Mouse (Mus musculus): ENCODE data around the gene Card19.

Gene Card19

GRCm38 (mm10) chr13:49215504-49216219, at the start of gene Card19:
Gene Card19 (minus strand): TSS chr13:49216037.
- DNase-seq (ENCODE audit: low spot score in 2 of 2): peak; percentile 84

DNA sequence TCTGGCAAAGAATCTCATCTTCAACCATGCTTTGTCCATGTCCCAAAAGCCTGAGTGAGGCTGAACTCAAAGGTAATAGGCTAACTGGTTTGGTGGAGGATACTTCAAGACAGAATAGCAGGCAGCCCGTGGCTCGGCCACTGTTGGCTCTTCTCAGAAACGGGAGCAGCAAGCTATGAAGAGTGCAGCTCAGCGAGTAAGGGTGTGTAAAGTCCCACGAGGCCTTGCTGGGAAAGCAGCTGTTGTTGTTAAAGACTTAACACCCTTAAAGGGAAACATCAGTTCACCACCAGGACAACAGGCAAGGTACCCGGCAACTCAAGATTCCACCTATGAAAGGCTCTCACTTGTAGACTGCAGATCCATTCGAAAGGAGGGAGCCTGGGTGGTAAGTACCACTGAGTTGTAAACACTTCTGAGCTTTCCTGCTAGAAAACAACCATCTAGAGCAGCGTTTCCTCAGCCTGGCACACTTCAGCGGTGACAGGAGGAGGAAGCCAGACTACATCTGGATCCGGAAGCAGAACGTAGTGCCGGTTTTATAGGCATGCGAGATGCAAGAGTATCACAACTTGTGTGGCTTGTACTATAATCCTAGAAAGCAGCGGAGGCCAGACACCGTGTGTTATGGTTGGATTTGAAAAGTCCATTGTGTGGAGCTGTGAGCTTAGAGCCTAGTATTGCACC, 44.3 kb upstream of the Card19 start:
- no peak for DNase-seq (ENCODE audit: low spot score in 2 of 2)

- no peak for DNase-seq (ENCODE audit: low spot score in 2 of 2)
These were observed 42.0 kb upstream of the Card19 start for GRCm38 (mm10) chr13:49257819-49258313.

DNA sequence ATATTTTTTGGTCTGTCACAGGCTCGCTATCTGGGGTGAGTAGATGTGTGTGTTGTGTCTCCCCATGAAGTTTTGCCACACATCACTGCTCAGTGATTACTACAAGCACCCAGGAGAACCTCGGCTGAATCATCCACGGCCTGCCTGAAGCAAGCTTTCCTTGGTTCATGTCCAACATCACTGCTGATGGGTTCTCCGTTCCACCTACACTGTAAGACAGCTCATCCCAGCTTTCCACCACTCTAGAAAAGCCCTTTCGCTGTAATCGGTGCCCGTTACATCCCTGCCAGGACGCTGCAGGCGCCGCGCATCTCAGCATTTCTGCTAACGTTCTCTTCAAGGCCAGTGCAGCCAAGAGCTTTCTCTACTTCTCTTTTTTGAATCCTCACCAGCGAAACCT, 36.9 kb upstream of the Card19 start:
- peak; percentile 51 to 59 for DNase-seq (ENCODE audit: low spot score in 2 of 2)

DNA sequence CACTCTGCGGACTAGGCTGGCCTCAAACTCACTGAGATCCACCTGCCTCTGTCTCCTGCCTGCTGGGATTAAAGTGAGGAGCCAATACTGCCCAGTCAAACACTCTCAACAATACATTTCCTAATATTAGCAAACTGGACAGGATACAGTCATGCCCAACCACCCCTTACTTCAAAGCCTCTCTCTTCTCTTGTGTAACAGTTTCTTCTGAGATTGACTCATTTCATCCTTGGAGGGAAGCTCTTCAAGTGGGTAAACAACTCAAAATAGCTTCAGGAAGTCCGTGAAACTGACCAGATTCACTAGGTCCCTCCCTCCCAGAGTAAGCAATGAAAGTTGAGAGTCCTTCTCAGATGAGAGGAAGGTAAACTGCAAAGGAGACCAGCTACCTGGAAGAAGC, 36.3 kb upstream of the Card19 start:
- DNase-seq (ENCODE audit: low spot score in 2 of 2): no peak

DNA sequence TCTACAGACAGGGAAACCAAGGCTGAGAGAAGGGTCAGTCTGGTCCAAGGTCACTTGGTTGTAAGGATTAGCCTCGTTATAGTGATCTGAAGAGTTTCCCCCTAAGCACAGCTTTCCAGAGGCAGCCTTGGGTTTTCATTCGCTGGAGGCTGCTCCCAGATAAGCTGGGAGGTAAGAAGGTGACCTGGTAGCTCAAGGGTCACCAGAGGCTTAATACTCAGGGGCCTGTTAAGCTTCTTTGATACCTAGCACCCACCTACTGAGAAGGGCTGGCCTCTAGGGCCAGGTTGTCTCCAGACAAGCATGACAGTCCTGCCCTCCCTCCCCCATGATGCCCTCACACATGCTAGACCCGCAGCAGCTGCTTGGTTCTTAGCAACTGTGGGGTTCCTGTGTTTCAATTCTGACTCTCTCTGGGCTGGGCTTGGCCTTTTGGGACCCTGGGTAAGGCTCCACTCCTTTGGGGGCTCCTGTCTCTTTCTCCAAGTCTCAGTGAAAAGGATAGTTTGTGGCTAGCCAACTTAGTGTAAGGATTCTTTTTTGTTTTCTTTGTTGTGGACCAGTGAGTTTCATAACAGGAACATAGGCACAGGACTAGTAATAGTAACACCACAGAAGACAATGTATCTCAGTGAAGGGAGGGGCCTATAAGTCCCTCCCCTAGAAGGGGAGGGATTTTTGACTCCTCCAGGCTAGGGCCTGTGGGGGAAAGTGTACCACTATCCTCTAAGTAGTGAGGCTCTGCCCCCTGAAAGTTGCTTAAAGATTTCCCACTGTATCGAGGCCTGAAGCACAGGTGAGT, 35.1 kb upstream of the Card19 start:
- no peak for DNase-seq (ENCODE audit: low spot score in 2 of 2)

- DNase-seq (ENCODE audit: low spot score in 2 of 2): no peak
These were observed 33.8 kb upstream of the Card19 start for GRCm38 (mm10) chr13:49249634-49250033.

GRCm38 (mm10) chr13:49248923-49249322, 33.1 kb upstream of the Card19 start:
- no peak for DNase-seq (ENCODE audit: low spot score in 2 of 2)

- DNase-seq (ENCODE audit: low spot score in 2 of 2): no peak
These were observed 32.6 kb upstream of the Card19 start, which contains the start of gene Susd3 for GRCm38 (mm10) chr13:49248467-49248862. Gene Susd3 (minus strand): TSS chr13:49248706.

DNA sequence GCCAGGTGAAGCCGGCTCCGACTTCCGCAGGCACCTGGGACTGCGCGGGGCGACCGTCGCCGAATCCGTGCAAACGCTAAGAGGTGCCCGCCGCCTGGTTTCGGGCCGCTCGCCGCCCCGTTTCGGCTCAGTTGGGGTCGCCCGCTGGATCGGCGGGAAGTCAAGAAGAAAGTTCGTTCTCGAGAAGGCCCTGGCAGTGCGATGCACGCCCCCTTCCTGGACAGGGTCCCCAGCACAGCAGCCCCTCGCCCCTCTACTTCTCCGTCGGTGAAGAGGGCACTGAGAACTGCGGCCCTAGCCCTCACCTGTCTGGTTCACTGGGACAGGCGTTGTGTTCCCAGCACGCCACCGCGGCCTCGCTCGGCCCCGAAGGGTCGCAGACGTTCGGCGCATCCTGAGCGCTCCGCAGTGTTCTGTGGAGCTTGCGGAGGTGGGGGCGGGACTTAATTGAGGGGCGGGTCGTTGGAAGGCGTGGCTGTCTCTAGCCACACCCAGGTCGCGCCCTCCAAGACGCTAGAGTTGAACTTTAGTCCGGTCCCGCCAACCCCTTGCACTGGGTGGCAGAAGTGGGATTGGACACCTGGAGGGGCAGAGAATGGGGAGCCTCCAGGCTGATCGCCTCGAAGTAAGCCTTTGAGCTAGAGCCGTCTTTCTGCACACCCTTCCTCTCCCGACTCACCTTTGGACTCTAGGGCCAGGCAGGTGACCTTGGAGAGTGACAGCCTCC, 32.1 kb upstream of the Card19 start:
- DNase-seq (ENCODE audit: low spot score in 2 of 2): no peak

GRCm38 (mm10) chr13:49247232-49247739, 31.4 kb upstream of the Card19 start:
- no peak for DNase-seq (ENCODE audit: low spot score in 2 of 2)

GRCm38 (mm10) chr13:49246626-49247025, 30.8 kb upstream of the Card19 start:
- DNase-seq (ENCODE audit: low spot score in 2 of 2): no peak

DNA sequence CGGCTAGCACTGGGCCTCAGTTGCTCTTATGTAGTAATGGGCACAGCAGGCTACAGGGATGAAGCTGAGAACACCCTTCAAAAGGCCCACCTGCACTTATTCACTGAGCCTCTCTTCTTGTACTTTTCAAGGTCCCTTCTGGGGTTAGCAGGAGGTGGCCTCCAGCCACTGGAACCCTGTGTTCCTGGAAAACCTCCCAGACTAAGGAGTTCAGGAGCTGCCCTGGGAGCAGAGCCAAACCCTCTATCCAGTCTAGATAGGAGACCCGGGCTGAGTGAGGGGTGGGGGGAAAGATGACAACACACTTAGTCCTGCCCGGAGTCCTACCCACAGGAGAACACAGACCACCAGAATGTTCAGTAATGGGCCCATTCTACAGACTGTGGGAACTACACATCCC, 30.2 kb upstream of the Card19 start:
- DNase-seq (ENCODE audit: low spot score in 2 of 2): no peak

DNA sequence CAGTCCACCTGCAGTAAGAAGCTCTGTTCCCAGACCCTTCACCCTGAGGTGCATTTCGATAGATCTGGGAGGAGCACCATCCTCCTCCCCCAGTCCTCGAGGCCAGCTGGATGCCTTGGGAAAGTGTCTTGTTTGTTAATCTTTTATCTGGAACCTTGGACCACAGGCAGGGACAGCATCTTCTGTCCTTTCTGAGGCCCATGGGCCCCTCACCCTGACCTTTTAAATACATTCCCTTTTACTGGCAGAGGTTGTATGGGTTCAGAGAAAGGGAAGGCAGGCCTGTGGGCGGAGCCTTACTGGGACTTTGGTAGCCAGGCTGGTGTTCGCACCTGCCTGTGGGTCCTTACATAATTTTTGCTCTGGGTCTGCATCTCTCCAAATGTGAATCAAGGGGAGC, 29.4 kb upstream of the Card19 start:
- DNase-seq (ENCODE audit: low spot score in 2 of 2): no peak

DNA sequence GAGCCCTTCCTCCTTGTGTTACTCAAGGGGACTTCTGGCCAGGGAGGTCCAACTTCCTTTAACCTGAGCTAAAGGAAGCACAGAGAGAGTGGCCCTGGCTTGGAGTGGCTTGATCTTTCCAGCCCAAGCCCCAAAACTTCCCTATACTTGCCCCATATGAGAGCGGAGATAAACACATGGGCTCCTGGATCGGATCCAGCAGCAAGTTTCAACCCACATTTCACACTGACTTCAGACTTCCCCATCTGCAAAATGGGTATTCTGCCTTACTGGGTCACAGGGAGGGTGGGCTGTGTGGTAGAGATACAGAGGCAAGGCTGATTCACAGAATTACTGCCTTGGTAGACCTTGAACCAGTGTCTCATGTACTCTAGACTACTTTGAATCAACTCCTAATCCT, 27.7 kb upstream of the Card19 start:
- no peak for DNase-seq (ENCODE audit: low spot score in 2 of 2)

GRCm38 (mm10) chr13:49242321-49243065, 26.7 kb upstream of the Card19 start:
- no peak for DNase-seq (ENCODE audit: low spot score in 2 of 2)

DNA sequence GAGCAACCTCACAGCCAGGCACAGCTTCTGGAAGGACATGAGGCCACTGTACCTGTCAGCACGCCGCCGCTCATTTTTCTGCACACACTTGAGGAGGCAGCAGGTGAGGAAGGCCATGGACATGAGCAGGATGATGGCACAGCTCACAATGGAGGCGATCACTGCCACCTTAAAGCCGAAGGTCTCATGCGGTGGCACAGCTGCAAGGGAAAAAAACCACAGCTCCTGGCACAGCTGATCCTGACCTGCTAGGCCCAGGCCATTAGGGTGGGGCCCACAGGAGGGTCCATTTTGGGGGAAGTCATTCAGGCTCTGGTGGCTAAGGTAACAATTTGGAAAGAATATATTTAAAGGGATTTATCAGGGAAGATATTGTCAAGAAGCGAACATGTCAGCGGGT, 22.9 kb upstream of the Card19 start:
- no peak for DNase-seq (ENCODE audit: low spot score in 2 of 2)

DNA sequence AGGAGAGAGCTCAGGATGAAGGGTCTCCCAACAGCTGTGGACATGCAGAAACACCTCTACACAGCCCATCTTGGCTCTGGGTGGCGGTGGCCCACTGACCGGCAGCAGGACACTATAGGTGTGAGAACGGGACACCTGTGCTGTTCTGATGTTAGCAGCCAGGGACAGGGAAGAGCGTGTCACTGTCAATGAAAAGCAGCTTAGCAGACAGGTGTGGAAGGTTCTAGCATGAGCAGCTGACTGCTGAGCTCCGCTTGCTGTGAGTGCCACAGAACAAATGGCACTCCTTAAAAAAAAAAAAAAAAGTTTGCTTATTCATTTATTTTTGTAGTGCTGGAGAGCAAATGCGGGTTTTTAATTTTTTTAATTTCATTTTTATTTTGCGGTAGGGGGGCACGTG, 21.8 kb upstream of the Card19 start:
- no peak for DNase-seq (ENCODE audit: low spot score in 2 of 2)

DNA sequence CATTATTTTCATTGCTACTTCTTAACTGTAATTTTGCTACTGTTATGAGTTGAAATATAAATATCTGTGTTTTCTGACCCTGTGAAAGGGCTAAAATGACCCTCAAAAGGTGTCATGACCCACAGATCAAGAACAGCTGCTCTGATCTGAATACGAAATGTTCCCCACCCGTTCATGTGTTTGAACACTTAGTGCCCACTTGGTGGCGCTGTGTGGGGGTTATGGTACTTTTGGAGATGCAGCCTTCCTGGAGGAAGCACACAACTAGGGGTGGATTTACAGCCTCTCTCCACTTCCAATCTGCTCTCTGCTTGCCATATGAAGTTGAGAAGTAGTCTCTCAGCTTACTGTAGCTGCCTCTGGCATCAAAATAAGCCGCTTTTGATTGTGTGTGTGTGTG, 18.9 kb upstream of the Card19 start:
- no peak for DNase-seq (ENCODE audit: low spot score in 2 of 2)

DNA sequence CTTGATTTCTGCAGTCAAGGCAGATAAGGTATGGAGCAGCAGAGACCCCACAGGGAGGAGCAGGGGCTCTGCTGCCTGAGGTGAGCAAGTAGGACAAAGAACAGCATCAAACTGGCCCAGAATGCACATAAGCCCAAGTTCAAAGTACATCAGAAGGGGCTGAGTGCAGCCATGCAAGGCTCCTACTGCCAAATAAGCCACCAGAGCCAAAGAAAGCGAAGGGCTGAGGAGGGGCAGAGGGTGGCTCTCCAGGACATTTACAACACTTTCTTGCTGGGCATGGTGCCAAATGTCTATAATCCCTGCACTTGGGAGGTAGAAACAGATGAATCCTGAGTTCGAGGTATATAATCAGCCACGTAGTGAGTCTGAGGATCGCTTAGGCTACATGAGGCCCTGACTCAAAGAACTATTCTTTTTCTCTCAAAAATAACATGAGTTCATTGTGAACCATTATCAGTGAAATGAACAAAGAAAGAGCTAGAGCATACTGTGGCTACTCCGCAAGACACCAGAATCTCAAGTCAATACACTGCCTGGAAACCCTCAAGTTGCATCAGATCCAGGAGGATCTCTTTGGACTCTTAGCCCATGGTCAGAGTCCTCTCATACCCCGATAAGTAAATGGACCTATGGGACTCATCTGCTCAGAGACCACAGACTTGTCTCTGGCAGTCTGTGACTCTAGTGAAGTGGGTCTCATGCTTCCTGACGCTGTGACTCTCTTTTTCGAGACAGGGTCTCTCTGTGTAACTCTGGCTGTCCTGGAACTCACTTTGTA, 18.1 kb upstream of the Card19 start:
- no peak for DNase-seq (ENCODE audit: low spot score in 2 of 2)
